Mouse (Mus musculus) T-helper 2 cell (primary cell): Measurements from ENCODE around the gene Tfr2.

ENCODE experiments used
- in situ Hi-C: fragments of 300-600 bp; cut with MboI, MseI; formaldehyde crosslinking; loops from one replicate; pipeline ENCODE4 v1.15.1; 2025; ENCODE audit warnings: high pct_unique_total_duplicates

Gene Tfr2

DNA sequence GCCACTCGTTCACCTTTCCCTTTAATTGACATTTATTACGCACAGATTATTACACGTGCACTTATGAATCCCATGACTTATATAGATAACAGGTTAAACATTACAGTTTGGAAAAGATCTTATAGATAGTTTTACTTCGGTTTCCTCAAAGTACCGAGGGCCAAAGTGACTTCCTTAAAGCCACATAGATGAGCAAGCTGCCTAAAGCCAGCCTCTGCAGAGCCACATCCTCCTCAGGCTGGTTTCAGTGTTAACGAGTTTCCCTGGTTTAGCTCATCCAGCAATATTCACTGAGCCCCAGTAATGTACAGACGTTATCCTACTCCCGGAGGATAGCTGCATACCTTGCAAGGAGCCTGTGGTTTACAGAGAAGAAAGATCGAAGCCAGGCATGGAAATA is 34.3 kb upstream of the Tfr2 start:
- in situ Hi-C loops: no loop called here

DNA sequence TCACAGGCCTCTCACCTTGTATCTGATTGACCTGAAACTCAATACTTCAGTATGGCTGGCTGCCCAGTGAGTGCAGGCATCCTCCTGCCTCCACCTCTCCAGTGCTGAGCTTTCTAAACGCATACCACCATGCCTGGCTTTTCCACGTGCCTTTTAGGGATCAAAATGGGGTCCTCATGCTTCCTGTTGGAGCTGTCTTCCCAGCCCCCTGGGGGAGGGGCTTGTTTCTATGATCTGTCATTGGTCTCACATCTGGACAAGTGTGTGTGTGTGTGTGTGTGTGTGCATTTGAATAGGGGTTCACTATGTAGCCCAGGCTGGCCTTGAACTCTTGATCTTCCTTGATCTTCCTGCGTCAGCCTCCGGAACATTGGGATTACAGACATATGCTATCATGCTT is 32.2 kb upstream of the Tfr2 start:
- in situ Hi-C loops: no loop called here

DNA sequence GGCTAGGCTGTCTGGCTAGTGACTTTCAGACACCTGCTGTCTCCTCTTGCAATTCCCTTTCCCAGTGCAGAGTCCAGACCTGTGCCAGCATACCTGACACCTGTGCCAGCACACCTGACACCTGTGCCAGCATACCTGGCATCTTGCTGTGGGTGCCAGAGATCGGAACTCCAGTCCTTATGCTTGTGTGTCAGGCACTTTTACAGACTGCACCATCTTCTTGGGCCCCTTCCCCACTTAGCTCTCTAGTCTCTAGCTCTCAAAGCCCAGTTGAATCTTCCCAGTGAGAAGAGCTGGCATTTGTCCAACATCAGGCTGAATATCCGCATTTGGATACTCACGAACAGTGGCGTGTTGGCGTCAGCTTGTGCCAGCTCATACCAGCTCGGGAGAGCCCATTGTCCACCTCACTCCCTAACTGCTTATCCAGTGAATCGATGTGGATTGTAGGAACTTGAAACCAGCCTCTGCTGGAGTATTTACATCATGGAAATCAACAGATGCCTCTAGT is 30.3 kb upstream of the Tfr2 start:
- in situ Hi-C loops: no loop called here

- in situ Hi-C loops: no loop called here
These were observed 28.6 kb upstream of the Tfr2 start for GRCm38 (mm10) chr5:137540991-137541390.

GRCm38 (mm10) chr5:137541768-137542540 is 27.7 kb upstream of the Tfr2 start:
- in situ Hi-C loops: no loop called here

- in situ Hi-C loops: no loop called here
These were observed 24.7 kb upstream of the Tfr2 start for GRCm38 (mm10) chr5:137544926-137545325.

- in situ Hi-C loops: no loop called here
These were observed 24.0 kb upstream of the Tfr2 start for GRCm38 (mm10) chr5:137545596-137545995.

DNA sequence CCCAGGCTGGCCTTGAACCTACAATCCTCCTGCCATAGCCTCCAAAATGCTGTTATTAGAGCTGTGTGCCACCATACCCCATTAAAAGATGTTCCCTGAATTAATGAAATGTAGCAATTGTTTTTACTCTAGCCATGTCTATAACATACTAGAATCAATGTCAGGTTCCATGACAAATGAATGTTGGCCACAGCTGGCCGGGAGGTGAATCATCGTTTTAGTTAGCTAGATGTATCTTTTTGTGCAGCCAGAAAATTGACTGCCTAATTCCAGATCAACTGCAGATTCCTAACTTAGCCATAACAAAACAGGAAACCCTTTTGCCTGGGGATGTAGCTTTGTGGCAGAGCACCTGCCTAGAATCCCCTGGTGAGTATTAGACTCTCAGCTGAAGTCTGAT is 19.8 kb upstream of the Tfr2 start:
- in situ Hi-C loops: no loop called here

DNA sequence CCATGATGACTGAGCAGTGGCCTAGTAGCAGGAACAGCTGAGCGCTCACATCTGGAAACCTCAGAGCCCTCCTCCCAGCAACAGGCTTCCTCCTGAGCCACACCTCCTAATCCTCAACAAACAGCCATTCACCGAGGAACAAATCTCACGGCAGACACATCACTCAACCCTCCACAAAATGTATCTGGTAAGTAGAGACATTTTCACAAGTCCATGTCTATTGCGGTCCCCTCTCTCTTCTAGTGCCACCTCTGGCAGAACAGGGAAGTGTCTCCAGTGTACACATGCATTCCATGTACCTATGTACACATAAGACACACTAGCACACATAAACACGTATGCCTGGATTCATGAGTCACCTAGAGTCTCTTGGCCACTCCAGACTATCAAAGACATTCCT is 18.5 kb upstream of the Tfr2 start:
- in situ Hi-C loops: no loop called here

DNA sequence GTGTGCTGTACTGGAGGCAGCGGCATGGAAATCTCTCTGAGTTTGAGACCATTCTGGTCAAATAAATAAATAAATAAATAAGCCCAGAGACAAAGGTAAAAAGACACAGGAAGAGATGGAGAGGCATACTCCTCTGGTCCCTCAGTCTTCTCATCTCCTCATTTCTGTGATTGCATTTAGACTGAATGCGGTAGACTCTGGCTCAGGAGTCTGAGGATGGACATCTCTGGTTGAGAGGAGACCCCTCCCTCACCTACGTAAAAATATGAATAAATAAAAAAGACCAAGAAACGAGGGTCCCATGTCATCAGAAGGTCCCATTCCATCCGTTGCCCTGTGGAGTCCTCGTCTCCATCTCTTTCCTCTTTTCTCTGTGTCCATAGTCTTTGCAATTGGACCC is 16.6 kb upstream of the Tfr2 start:
- in situ Hi-C loops: no loop called here

GRCm38 (mm10) chr5:137553411-137553837 is 16.2 kb upstream of the Tfr2 start, which contains the start of gene Actl6b:
Gene Actl6b, plus strand, starts transcription at chr5:137553517.
- in situ Hi-C loops: no loop called here

DNA sequence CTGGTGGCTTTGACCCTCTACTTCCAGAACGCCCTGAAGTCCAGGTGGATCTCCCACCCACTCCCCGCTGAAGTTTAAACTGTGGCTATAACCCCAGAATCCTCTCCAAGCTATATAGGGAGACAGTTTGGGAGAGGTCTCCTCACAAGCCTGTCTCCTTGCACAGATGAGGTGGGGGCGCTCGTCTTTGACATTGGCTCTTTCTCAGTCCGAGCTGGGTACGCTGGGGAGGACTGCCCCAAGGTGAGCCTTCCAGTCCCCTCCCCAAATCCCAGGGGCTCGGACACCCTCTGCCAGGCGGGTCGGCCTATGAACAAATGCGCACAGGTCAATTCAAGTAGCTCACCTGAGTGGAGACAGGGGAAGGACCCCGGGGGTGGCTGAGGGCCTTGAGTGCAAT is 15.7 kb upstream of the Tfr2 start:
- in situ Hi-C loops: no loop called here

GRCm38 (mm10) chr5:137561556-137561955 is 8.1 kb upstream of the Tfr2 start:
- in situ Hi-C loops: no loop called here

DNA sequence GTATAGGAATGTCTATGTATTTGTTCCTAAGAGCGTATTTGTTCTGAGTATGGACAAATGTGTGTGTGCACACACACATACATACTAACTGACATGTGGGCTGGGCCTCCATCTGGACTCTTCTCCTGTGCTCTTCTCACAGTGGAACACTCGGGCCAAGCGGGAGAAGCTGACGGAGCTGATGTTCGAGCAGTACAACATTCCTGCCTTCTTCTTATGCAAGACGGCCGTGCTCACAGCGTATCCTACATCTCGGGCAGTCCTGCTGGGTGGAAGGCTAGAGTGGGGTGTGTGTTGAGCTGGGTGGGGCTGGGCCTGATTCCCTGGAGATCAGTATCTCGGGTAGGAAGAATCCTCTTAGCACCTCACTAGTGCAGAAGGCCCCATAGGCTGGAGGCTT is 6.7 kb upstream of the Tfr2 start:
- in situ Hi-C loops: no loop called here

DNA sequence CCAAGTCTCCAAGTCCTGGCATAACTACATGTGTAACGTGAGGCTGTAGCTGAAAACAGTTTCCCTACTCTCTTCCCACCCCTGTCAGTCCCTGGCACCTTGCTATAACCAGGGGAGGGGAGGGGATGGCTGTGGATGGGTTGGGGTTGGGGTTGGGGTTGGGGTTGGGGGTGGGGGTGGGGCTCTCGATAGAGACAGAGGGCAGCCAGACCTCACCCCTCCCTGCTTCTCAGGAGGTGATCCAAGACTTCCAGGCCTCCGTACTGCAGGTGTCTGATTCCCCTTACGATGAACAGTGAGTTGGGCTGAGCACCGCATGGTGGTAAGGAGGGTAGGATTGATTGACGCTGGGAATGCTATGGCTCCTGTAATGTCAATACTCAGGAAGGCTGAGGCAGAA is 3.9 kb upstream of the Tfr2 start:
- in situ Hi-C loops: no loop called here

- in situ Hi-C loops: no loop called here
These were observed 3.2 kb upstream of the Tfr2 start for GRCm38 (mm10) chr5:137566416-137566815.

GRCm38 (mm10) chr5:137568223-137568798 is 1.3 kb upstream of the Tfr2 start:
- in situ Hi-C loops: no loop called here

DNA sequence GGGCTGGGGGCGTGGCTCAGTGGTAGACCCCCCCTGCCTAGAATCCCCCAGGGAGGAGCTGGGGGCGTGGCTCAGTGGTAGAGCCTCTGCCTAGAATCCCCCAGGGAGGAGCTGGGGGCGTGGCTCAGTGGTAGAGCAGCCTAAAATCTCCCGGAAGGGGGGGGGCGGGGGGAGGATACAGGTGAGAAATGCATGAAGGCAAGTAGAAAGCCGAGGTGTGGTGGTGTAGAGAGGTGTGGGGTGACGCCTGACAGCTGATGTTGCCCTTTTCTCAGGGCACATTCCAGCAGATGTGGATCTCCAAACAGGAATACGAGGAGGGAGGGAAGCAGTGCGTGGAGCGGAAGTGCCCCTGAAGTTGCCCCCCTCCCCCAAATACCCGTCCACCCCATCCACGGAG is 609 bp upstream of the Tfr2 start:
- in situ Hi-C loops: no loop called here

DNA sequence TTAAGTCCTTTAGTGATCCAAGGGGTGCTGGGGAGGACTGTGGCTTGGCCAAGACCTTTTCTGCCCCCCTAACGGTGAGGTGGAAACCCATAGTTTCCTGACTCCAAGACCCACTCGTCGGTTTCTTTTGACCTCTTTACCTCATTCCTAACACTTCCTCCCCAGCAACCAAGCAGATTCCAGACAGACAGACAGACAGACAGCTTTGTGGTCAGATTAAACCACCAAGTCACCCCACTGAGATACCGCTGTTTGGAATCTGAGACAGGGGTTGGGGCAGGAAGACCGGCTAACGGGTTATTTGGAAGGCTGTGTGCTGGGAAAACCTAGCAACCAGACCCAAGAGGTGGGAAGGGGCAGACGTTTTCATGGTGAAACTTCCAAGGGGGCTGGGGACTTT is 541 bp downstream of the Tfr2 start:
- in situ Hi-C loops: no loop called here

DNA sequence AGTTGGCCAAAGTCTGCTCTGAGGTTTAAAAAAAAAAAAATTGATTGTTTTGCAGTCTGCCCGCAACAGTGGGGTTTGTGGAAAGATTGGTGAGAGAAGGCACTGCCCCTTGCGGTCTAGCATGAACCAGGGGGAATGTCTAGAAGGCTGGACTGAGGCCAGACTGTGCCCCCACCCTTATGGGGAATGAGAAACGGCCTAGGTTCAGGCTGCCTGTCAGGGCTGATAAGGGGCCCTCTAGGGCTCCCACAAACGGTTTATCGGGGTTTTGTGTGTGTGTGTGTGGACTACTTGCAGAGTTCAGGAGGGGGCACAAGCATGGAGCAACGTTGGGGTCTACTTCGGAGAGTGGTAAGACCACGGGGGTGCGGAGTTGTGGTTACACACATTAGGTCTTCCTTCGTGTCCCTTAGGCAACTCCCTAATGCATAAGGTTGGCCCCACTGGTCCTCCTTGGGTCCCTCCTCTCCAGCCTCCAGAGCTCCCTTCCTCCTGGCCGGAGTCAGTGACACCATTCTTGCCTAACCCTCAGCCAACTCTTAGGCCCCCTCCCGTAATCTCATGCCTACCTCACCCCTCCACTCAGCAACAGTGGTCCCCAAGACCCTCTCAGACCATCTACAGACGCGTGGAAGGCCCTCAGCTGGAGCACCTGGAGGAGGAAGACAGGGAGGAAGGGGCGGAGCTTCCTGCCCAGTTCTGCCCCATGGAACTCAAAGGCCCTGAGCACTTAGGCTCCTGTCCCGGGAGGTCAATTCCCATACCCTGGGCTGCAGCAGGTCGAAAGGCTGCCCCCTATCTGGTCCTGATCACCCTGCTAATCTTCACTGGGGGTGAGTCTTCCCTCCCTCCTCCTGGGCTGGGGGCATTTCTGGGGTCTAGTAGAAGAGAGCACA is 1.3 kb downstream of the Tfr2 start:
- in situ Hi-C loops: no loop called here

GRCm38 (mm10) chr5:137574470-137574901 is 4.8 kb downstream of the Tfr2 start:
- in situ Hi-C loops: no loop called here

GRCm38 (mm10) chr5:137580246-137580645 is 10.6 kb downstream of the Tfr2 start:
- in situ Hi-C loops: no loop called here
